Mouse (Mus musculus) brain, embryonic 18.5 days (tissue): ENCODE data around the gene Rpl7a.

ENCODE experiments used
- DNase-seq: peaks from one replicate; pipeline ENCODE4 v3.0.0-alpha.2; 2012; ENCODE audit warnings: low read depth, low spot score

The Rpl7a gene

DNA sequence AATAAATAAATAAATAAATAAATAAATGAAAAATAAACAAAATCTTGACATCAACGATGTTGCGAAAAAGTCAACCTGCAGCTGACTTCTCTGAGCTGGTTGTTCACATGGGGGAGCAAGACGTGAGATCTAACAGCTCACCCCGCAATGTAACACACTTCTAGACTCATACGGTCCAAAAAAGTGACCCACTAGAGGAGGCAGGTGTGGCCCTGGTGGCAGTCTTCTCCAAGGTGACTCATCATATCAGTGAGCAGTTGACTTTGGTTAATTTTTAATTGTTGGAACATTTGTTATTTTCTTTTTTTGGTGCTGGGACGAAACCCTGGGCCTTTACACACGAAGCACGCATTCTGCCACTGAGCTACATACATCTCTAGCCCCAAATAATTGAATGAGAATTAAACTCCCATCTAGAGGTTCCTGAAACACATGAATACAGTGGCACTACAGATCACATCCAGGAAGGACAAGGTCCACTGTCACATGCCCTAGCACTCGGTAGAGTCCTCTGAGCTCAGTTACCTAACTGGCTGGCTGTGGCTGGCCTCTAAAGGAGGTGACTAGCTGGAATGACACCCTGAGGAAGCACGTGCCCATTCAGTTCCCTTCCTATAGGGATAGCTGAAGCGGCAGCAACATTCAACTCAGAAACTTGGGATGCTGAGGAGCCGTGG lies 46.4 kb downstream of the Rpl7a start:
- DNase-seq = no peak

DNA sequence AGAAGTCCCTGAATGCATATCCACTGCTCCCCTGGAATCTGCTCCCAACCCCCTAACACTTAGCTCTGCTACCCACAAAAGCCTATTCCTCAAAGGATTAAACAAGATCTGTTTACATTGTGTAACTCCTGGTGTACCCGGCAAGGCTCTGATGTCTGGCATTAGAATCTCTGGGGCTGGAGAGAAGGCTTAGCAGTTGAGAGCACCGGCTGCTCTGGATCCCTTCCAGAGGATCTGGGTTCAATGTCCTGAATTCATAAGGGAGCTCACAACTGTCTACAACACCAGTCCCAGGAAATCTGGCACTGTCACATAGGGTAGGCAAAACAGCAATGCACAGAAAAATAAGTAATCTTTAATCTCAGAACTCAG lies 46.9 kb downstream of the Rpl7a start:
- no peak for DNase-seq

GRCm38 (mm10) chr2:26960756-26961155 lies 50.2 kb downstream of the Rpl7a start:
- DNase-seq = no peak
